Mouse (Mus musculus): ENCODE data around the gene Myl9. TPM values are rescaled to one million over a fixed set of nuclear protein-coding genes. Genes with fewer than 3 reads are reported as not detected.

Myl9 gene
- 680 and 914 TPM in 2 replicates for polyA plus RNA-seq (2012; rRNA removed)

GRCm38 (mm10) chr2:156774738-156775454 is at the start of gene Myl9:
Gene Myl9, plus strand, starts transcription at chr2:156775420.

Other genes starting within 250 kb of the Myl9 start
- 10.1 and 15.9 TPM in 2 replicates for gene Aar2, start 227.8 kb upstream of the Myl9 start, polyA plus RNA-seq (2012; rRNA removed)
- gene Dlgap4, start 161.7 kb upstream of the Myl9 start, polyA plus RNA-seq (2012; rRNA removed): 54.5 and 70.0 TPM in 2 replicates
- gene Tgif2, start 64.6 kb downstream of the Myl9 start, polyA plus RNA-seq (2012; rRNA removed): 1.0 and 1.8 TPM in 2 replicates
- 0.23 TPM in 1 of 2 replicates, not detected in the other for gene 4930518I15Rik, start 82.5 kb downstream of the Myl9 start, polyA plus RNA-seq (2012; rRNA removed)
- 48.9 and 114 TPM in 2 replicates for gene Rab5if, start 87.7 kb downstream of the Myl9 start, polyA plus RNA-seq (2012; rRNA removed)
- 0.04 and 0.11 TPM in 2 replicates for gene Sla2, start 111.8 kb downstream of the Myl9 start, polyA plus RNA-seq (2012; rRNA removed)
- gene Ndrg3, start 216.6 kb downstream of the Myl9 start, polyA plus RNA-seq (2012; rRNA removed): 12.9 and 15.8 TPM in 2 replicates
- gene Dsn1, start 231.7 kb downstream of the Myl9 start, polyA plus RNA-seq (2012; rRNA removed): 0.25 and 0.35 TPM in 2 replicates